11 mouse cellular contexts compared by ENCODE assay signal in the genomic region with DNA sequence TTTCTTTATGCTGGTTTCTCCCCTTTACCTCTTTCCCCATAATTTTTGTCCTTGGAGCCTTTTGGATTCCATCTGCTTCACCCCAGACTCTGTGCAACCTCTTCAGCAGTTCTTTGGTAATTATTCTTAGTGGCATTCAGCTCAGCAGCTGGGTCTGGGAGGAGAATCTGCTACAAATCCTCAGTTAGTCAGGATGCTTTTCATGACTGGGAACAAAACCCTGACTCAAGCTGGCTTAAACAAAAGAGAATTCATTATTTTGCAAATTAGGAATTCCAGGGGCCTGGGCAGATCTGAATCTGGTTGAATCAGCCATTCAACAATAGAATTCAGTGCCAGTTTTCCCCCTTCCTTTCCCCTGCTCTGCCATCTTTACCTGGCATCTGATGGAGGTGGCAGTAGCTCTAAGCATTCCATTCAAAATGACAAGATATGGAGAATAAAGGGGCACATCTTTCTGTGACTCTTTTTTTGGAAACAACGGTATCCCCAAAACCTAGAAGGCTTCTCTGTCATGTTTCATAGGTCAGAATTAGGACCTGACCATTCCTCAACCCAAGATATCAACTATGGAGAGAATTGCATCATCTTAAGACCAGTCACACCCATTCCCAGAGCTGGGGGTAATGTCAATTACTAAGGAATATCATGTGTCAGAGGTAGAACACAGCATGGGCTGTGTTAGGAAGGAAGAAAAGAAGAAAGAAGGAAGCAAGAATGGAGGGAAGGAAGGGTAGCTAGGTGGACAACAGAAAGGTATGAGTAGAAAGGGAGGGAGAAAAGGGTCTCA.
DNase-seq lines count a peak whose midpoint lies in the region; ATAC-seq and TF ChIP-seq lines count a peak whose summit lies in the region.
"Had no signal": no experiment of that assay in that cellular context is flagged by ENCODE, and none has a peak within 500 bp of the region (broad histone marks: within the 10 kb centered on the region; RNA-seq: fewer than 3 reads in every experiment).

No protein-coding gene starts in this region.

- peak; percentile 68 for ATAC-seq in neural tube, embryonic 11.5 days (ENCODE audit: insufficient read depth, low FRiP score, low TSS enrichment)
- ATAC-seq in forebrain, postnatal 0 days: peak; percentile 73

- H3K9me3 ChIP-seq in neural tube, embryonic 11.5 days (ENCODE audit: control insufficient read depth, low read length): no peaks in the 10 kb centered on the region
- no peaks in the 10 kb centered on the region for H3K9me3 ChIP-seq in forebrain, postnatal 0 days (ENCODE audit: low read length)

- no peak overlapping the region for H3K4me2 ChIP-seq in neural tube, embryonic 11.5 days (ENCODE audit: low read depth)
- no peak overlapping the region for H3K4me2 ChIP-seq in forebrain, postnatal 0 days (ENCODE audit: low read depth)

- H3K4me1 ChIP-seq in neural tube, embryonic 11.5 days (ENCODE audit: control insufficient read depth, insufficient read depth, low read length): no peaks in the 10 kb centered on the region
- H3K4me1 ChIP-seq in forebrain, postnatal 0 days (ENCODE audit: insufficient read depth): no peaks in the 10 kb centered on the region

- peak overlapping the region; percentile 39; the same call in 1 of the 2 replicates for H3K27ac ChIP-seq in neural tube, embryonic 11.5 days (ENCODE audit: low read depth, low read length)
- H3K27ac ChIP-seq in forebrain, postnatal 0 days (ENCODE audit: low read depth, low read length): no peak overlapping the region

- TF ChIP-seq CTCF in forebrain, postnatal 0 days (IDR thresholded peaks at IDR 0.05; ENCODE audit: low read depth): no peak

- no peaks in the 10 kb centered on the region for H3K27me3 ChIP-seq in neural tube, embryonic 11.5 days (ENCODE audit: control insufficient read depth, insufficient read depth, low read length)
- no peaks in the 10 kb centered on the region for H3K27me3 ChIP-seq in forebrain, postnatal 0 days (ENCODE audit: insufficient read depth, low read length)

- no peak overlapping the region for H3K9ac ChIP-seq in neural tube, embryonic 11.5 days (ENCODE audit: low read length)
- no peak overlapping the region for H3K9ac ChIP-seq in forebrain, postnatal 0 days

- WGBS in neural tube, embryonic 11.5 days: 77% methylated on average over 1 of the region's 1 CpGs
- WGBS in forebrain, postnatal 0 days: 55% methylated on average over 1 of the region's 1 CpGs

- no peak overlapping the region for H3K4me3 ChIP-seq in neural tube, embryonic 11.5 days (ENCODE audit: low read depth, low read length)
- no peak overlapping the region for H3K4me3 ChIP-seq in forebrain, postnatal 0 days (ENCODE audit: low read depth, low read length)

- DNase-seq in embryo, embryonic 10.5 days (ENCODE audit: low spot score): peak; percentile 6
- DNase-seq in embryo, embryonic 9.5 days (ENCODE audit: extremely low spot score): no peak
- no peak for DNase-seq in neural tube, embryonic 11.5 days (ENCODE audit: low spot score)
- no peak for DNase-seq in neural tube, embryonic 10.5 days (ENCODE audit: extremely low spot score, low spot score)
- DNase-seq in forebrain, postnatal 0 days: peak; percentile 8
- no peak for DNase-seq in kidney, adult 9 months
- DNase-seq in cerebellum, adult 11 months: no peak
- no peak for DNase-seq in gastrocnemius, postnatal 4 days (ENCODE audit: low spot score in 2 of 2)
- DNase-seq: adrenal gland, adult 2 months; heart, postnatal 4 days; kidney, adult 2 months had no signal

- H3K36me3 ChIP-seq in neural tube, embryonic 11.5 days (ENCODE audit: control insufficient read depth, insufficient read depth, low read length): no peaks in the 10 kb centered on the region
- H3K36me3 ChIP-seq in forebrain, postnatal 0 days (ENCODE audit: insufficient read depth): no peaks in the 10 kb centered on the region

Comparison
In these comparisons a context has a peak if more than half of its experiments do, and no peak if none do; other contexts are left out.
1. DNase-seq: peak in embryo, embryonic 10.5 days (single experiment) and forebrain, postnatal 0 days (single experiment); none in embryo, embryonic 9.5 days (single experiment), neural tube, embryonic 11.5 days (single experiment), neural tube, embryonic 10.5 days (single experiment), kidney, adult 9 months (single experiment), cerebellum, adult 11 months (single experiment) and gastrocnemius, postnatal 4 days (0 of 2).